In genomic region chr1:42700171-42700570, GRCm38 (mm10) we compare ENCODE assay signal across 13 mouse cellular contexts. TPM values are rescaled to one million over a fixed set of nuclear protein-coding genes. Genes with fewer than 3 reads are reported as not detected.
DNase-seq lines count a peak whose midpoint lies in the region; ATAC-seq and TF ChIP-seq lines count a peak whose summit lies in the region.
"Had no signal": no experiment of that assay in that cellular context is flagged by ENCODE, and none has a peak within 500 bp of the region (broad histone marks: within the 10 kb centered on the region; RNA-seq: fewer than 3 reads in every experiment).

No protein-coding gene starts in this region.

- peaks cover 34% of the 10 kb centered on the region for H3K27me3 ChIP-seq in neural tube, embryonic 11.5 days (ENCODE audit: control insufficient read depth, insufficient read depth, low read length)
- no peaks in the 10 kb centered on the region for H3K27me3 ChIP-seq in forebrain, embryonic 13.5 days
- no peaks in the 10 kb centered on the region for H3K27me3 ChIP-seq in hindbrain, postnatal 0 days (ENCODE audit: insufficient read depth, low read length)
- peaks cover 7% of the 10 kb centered on the region; the same call in 1 of the 2 replicates for H3K27me3 ChIP-seq in neural tube, embryonic 15.5 days (replicated peaks)
- H3K27me3 ChIP-seq in liver, embryonic 12.5 days (replicated peaks) = peaks cover 94% of the 10 kb centered on the region

- DNase-seq in neural tube, embryonic 11.5 days (ENCODE audit: low spot score) = no peak
- DNase-seq in neural tube, embryonic 10.5 days (ENCODE audit: extremely low spot score, low spot score) = no peak
- no peak for DNase-seq in hindbrain, postnatal 0 days (ENCODE audit: low spot score)
- no peak for DNase-seq in thymus, adult 18-20 months
- DNase-seq in layer of hippocampus, postnatal 25 days (ENCODE audit: extremely low spot score in 1 of 2, low spot score in 1 of 2) = no peak
- DNase-seq: adrenal gland, postnatal 25 days; cerebellum, adult 18-20 months; spleen, adult 18-20 months had no signal

- ATAC-seq in neural tube, embryonic 11.5 days (ENCODE audit: insufficient read depth, low FRiP score, low TSS enrichment) = no peak
- no peak for ATAC-seq in forebrain, embryonic 13.5 days
- ATAC-seq in hindbrain, postnatal 0 days = no peak
- ATAC-seq in neural tube, embryonic 15.5 days (ENCODE audit: low FRiP score) = no peak
- no peak for ATAC-seq in liver, embryonic 12.5 days
- ATAC-seq: inflammation-experienced regulatory T-cells, adult 6 months had no signal

- peaks cover 12% of the 10 kb centered on the region for H3K4me1 ChIP-seq in neural tube, embryonic 11.5 days (ENCODE audit: control insufficient read depth, insufficient read depth, low read length)
- peaks cover 28% of the 10 kb centered on the region for H3K4me1 ChIP-seq in forebrain, embryonic 13.5 days
- H3K4me1 ChIP-seq in hindbrain, postnatal 0 days (ENCODE audit: insufficient read depth, low read length) = no peaks in the 10 kb centered on the region; the same call in 1 of the 2 replicates
- peaks cover 53% of the 10 kb centered on the region for H3K4me1 ChIP-seq in neural tube, embryonic 15.5 days
- peaks cover 7% of the 10 kb centered on the region; the same call in 1 of the 2 replicates for H3K4me1 ChIP-seq in liver, embryonic 12.5 days

- peak overlapping the region; percentile 71 for H3K4me2 ChIP-seq in neural tube, embryonic 11.5 days (ENCODE audit: low read depth)
- H3K4me2 ChIP-seq in forebrain, embryonic 13.5 days = peak overlapping the region; percentile 83
- H3K4me2 ChIP-seq in hindbrain, postnatal 0 days (ENCODE audit: low read depth, low read length) = peak overlapping the region; percentile 94
- peak overlapping the region; percentile 54 for H3K4me2 ChIP-seq in neural tube, embryonic 15.5 days
- no peak overlapping the region for H3K4me2 ChIP-seq in liver, embryonic 12.5 days

- peaks cover 8% of the 10 kb centered on the region; the same call in 1 of the 2 replicates for H3K36me3 ChIP-seq in neural tube, embryonic 11.5 days (ENCODE audit: control insufficient read depth, insufficient read depth, low read length)
- H3K36me3 ChIP-seq in forebrain, embryonic 13.5 days (ENCODE audit: poor library complexity, severe bottlenecking) = peaks cover 33% of the 10 kb centered on the region
- H3K36me3 ChIP-seq in hindbrain, postnatal 0 days (ENCODE audit: insufficient read depth, low read length) = no peaks in the 10 kb centered on the region
- no peaks in the 10 kb centered on the region for H3K36me3 ChIP-seq in neural tube, embryonic 15.5 days
- H3K36me3 ChIP-seq in liver, embryonic 12.5 days = no peaks in the 10 kb centered on the region
- H3K36me3 ChIP-seq: heart, embryonic 10.5 days had no signal

- TF ChIP-seq CTCF in hindbrain, postnatal 0 days (IDR thresholded peaks at IDR 0.05; ENCODE audit: low read depth) = no peak

- whole genome bisulfite sequencing in neural tube, embryonic 11.5 days = 3% methylated on average over 3 of the region's 3 CpGs
- 8% methylated on average over 3 of the region's 3 CpGs for WGBS in forebrain, embryonic 13.5 days
- 21% methylated on average over 3 of the region's 3 CpGs for WGBS in hindbrain, postnatal 0 days
- 15% methylated on average over 3 of the region's 3 CpGs for WGBS in neural tube, embryonic 15.5 days
- 18% methylated on average over 3 of the region's 3 CpGs for WGBS in liver, embryonic 12.5 days (ENCODE audit: insufficient replicate concordance)

- no peak overlapping the region for H3K27ac ChIP-seq in neural tube, embryonic 11.5 days (ENCODE audit: low read depth, low read length)
- H3K27ac ChIP-seq in forebrain, embryonic 13.5 days = peak overlapping the region; percentile 57
- H3K27ac ChIP-seq in hindbrain, postnatal 0 days = no peak overlapping the region
- H3K27ac ChIP-seq in neural tube, embryonic 15.5 days (replicated peaks) = 0 out of 2 replicates have a peak overlapping the region, but pooled peaks have one; percentile 30
- H3K27ac ChIP-seq in liver, embryonic 12.5 days = no peak overlapping the region
- H3K27ac ChIP-seq: heart, embryonic 10.5 days had no signal

- peak overlapping the region; percentile 95 for H3K4me3 ChIP-seq in neural tube, embryonic 11.5 days (ENCODE audit: low read depth, low read length)
- H3K4me3 ChIP-seq in forebrain, embryonic 13.5 days = peak overlapping the region; percentile 99
- peak overlapping the region; percentile 76 for H3K4me3 ChIP-seq in hindbrain, postnatal 0 days (ENCODE audit: low read length)
- peak overlapping the region; percentile 38 for H3K4me3 ChIP-seq in neural tube, embryonic 15.5 days (replicated peaks)
- no peak overlapping the region for H3K4me3 ChIP-seq in liver, embryonic 12.5 days

- H3K9ac ChIP-seq in neural tube, embryonic 11.5 days (ENCODE audit: low read length) = peak overlapping the region; percentile 66
- peak overlapping the region; percentile 93 for H3K9ac ChIP-seq in forebrain, embryonic 13.5 days
- peak overlapping the region; percentile 50 for H3K9ac ChIP-seq in hindbrain, postnatal 0 days (replicated peaks; ENCODE audit: low read length)
- H3K9ac ChIP-seq in neural tube, embryonic 15.5 days (replicated peaks) = peak overlapping the region; percentile 46
- H3K9ac ChIP-seq in liver, embryonic 12.5 days = no peak overlapping the region

- no peaks in the 10 kb centered on the region for H3K9me3 ChIP-seq in neural tube, embryonic 11.5 days (ENCODE audit: control insufficient read depth, low read length)
- H3K9me3 ChIP-seq in forebrain, embryonic 13.5 days (replicated peaks) = no peaks in the 10 kb centered on the region
- H3K9me3 ChIP-seq in hindbrain, postnatal 0 days (ENCODE audit: low read length) = no peaks in the 10 kb centered on the region
- H3K9me3 ChIP-seq in neural tube, embryonic 15.5 days (replicated peaks) = no peaks in the 10 kb centered on the region
- H3K9me3 ChIP-seq in liver, embryonic 12.5 days (replicated peaks) = no peaks in the 10 kb centered on the region
- H3K9me3 ChIP-seq: heart, embryonic 10.5 days had no signal

RNA-seq across cellular contexts. Expression of gene Pou3f3, which starts 4.6 kb away (rescaled TPM):
- 11.4 and 11.9 TPM in 2 replicates for polyA plus RNA-seq in neural tube, embryonic 11.5 days (2014; fragmentation: Nextera tagmentation; extraction: Ambion mirVana)
- 37.1 and 44.2 TPM in 2 replicates for polyA plus RNA-seq in forebrain, embryonic 13.5 days (2015; fragmentation: Nextera tagmentation; extraction: Ambion mirVana)
- 30.7 and 37.3 TPM in 2 replicates for total RNA-seq in hindbrain, postnatal 0 days (2014; rRNA removed)
- 10.3 and 10.6 TPM in 2 replicates for polyA plus RNA-seq in hindbrain, postnatal 0 days (2015; fragmentation: Nextera tagmentation; extraction: Ambion mirVana)
- 6.9 and 9.5 TPM in 2 replicates for polyA plus RNA-seq in neural tube, embryonic 15.5 days (2015; fragmentation: Nextera tagmentation; extraction: Ambion mirVana)
- 0.02 TPM in 2 replicates for polyA plus RNA-seq in liver, embryonic 12.5 days (2016; fragmentation: Nextera tagmentation; extraction: Ambion mirVana)
- 10 to 100 TPM; 61.7 to 72.6 TPM for total RNA-seq in layer of hippocampus, postnatal 25 days (2021)
- polyA plus RNA-seq: inflammation-experienced regulatory T-cells, adult 6 months had no signal

Comparison
In these comparisons a context has a peak if more than half of its experiments do, and no peak if none do; other contexts are left out.
1. H3K27ac ChIP-seq: peak in forebrain, embryonic 13.5 days (single experiment) and neural tube, embryonic 15.5 days (single experiment); none in neural tube, embryonic 11.5 days (single experiment), hindbrain, postnatal 0 days (single experiment) and liver, embryonic 12.5 days (single experiment).